Mouse (Mus musculus): ENCODE data around the gene Sp6.

DNA sequence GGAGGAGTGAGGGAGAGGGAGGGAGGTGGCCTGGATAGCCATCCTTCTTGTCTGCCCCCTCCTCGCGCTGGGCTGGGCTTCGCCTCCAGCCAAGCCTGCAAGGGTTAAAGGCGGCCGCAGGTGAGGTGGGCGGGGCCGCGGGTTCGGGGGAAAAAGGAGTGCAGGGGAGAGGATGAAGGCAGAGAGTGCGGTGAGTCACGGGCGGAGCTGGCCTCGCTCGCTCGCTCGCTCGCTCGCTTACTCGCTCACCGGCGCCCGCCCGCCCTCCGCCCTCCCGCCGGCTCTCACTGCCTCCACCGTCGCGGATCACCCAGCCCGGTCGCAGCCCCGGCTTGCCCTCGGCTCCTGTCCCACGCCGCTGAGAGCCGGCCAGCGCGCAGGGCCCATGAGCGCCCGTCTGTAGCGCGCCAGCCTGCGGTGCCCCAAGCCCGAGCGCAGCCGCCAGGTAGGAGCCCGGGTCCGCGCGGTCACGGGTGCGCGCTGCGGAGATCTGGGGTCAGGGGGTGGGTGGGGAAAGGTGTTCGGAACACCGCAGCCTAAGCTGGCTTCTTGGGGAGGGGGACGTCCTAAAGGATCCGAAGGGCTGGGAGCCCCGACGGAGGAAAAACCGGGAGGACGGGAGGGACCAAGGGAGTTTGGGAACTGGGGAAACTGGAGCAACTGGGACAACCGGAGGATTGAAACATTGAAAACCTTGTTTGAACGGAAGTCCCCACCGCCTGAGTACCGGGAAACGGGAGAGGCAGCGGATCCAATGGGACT is 5.6 kb downstream of the Sp6 start:
- TF ChIP-seq POLR2A (IDR thresholded peaks at IDR 0.05; ENCODE audit: insufficient read depth, low read depth, low read length) (no peak), CTCF (IDR thresholded peaks at IDR 0.05) (no peak), EP300 (IDR thresholded peaks at IDR 0.05; ENCODE audit: insufficient read depth, low read depth, low read length) (no peak)

Measured in heart, adult 2 months (tissue).